Mouse (Mus musculus) 3T3-L1 (cell line): ENCODE measurements around the gene Ncoa4.
"Not testable (repeated sequence)": the region's sequence is repeated elsewhere in the genome, so short reads cannot be mapped to it uniquely, and the experiment has no call there.

Source experiments
- DNase-seq: peaks from one replicate; pipeline ENCODE4 v3.0.0-alpha.2; 2015; ENCODE audit warnings: low read depth, low spot score

Ncoa4 gene

GRCm38 (mm10) chr14:32160563-32160962, 898 bp downstream of the Ncoa4 start:
- DNase-seq: no peak

- DNase-seq: no peak
Measured at GRCm38 (mm10) chr14:32161090-32161885, 1.6 kb downstream of the Ncoa4 start.

DNA sequence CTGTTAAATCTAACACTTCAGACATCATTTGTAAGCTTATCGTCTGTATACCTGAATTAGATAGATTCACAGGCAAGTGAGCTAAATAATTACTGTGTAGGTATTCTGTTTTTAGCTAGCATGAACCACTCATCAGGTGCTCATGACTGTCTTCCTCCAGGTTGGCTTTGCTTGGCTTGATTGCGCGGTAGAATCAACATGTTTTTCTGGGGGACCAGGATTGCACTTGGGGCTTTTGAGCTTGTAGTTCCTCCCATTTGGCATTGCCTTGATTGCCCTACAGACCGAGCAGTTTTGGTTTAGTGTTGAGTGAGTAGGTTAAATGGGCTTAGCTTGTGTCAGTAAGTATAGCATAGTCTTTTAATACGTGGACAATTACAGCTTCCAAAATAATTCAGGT, 2.6 kb downstream of the Ncoa4 start:
- no peak for DNase-seq

GRCm38 (mm10) chr14:32163203-32163888, 3.7 kb downstream of the Ncoa4 start:
- DNase-seq: no peak

GRCm38 (mm10) chr14:32164173-32165051, 4.7 kb downstream of the Ncoa4 start:
- DNase-seq: no peak

DNA sequence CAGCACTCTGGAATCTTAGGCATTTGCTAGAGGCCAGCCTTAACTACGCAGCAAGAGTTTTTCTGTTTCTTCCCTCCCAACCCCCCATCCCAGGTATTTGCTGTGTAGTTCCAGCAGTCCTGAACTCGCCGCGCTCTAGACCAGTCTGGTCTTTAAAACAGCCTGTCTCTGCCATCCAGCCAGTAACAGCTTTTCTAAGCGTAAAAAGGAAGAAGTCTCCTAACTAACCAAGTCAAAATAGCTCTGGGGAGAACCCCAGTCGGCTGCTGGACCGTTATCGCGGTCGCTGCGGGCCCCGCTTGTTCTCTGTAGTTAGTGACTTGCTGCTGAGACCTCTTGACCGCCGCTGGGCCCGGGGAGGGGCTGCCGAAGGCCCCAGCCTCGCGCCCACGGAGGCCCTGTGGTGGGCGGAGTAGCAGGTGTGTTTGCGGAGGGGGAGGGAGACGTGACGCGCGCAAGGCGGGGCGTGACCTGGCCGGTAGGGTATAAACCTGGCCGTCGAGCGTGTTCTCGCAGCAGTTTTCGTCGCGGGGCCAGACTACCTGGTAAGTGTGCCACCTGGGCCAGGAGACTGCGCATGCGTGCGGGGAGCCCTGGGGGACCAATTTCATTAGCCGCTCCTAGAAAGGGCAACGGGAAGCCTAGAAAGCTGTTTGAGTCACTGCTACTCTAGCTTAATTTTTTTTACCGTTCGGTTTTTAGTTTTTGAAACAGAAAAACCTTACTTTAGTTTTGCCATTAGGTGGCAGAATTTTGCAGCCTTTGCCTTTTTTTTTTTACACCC, 5.8 kb downstream of the Ncoa4 start:
- DNase-seq: peak; percentile 71

DNA sequence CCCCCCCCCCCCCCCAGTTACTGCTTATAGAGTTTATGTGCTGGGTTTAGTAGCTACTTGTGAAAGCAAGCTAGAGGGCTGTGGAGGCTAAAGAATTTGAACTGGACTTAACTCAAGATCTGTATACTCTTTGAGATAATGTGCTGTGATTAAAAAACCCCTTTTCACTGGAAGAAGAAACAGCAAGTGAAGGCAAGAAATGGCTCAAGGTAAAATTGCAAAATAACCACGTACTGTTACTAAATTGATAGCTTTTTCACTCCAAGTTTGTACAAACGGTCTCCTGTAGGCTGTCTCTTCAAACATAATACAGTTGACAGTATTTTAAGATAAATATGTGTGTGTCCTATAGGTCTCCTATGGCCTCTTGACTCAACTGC, 6.4 kb downstream of the Ncoa4 start:
- DNase-seq: no peak

DNA sequence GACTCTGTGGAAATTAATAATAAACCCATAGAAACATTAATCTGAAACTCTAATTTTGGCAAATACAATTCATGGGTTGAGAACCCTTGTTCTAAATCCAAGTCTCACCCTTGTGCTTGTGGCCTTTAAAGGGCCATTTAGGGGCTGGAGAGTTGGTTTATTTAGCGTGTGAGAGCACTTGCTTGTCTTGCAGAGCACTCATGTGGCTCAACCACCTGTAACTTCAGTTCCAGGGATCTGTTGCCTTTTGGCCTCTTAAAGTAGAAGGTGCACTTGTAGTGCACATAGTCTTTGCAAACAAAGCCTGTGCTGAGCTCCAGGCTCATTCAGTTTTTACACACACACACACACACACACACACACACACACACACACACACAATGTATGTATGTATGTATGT, 7.2 kb downstream of the Ncoa4 start:
- no peak for DNase-seq

- DNase-seq: peak; percentile 59
Measured at GRCm38 (mm10) chr14:32167326-32167725, 7.7 kb downstream of the Ncoa4 start.

- no peak for DNase-seq
Measured at GRCm38 (mm10) chr14:32168653-32169231, 9.1 kb downstream of the Ncoa4 start.

GRCm38 (mm10) chr14:32170137-32170536, 10.5 kb downstream of the Ncoa4 start:
- DNase-seq: no peak

DNA sequence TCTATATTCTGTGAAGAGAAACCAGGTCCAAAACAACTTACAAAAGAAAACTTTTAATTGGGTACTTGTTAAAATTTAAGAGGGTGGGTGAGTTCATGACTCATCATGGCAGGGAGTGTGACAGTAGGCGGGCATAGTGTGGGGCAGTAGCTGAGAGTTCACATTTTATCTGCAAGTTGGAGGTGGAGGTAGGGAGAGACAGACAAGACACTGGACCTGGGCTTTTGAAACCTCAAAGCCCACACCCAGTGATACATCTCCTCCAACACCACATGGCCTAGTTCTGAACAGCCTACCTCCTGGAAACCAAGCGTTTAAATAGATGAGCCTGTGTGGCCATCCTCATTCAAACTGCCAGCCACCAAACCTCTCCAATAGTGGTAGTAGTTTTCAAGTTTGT, 15.6 kb downstream of the Ncoa4 start:
- DNase-seq: no peak

- DNase-seq: not testable (repeated sequence)
Measured at GRCm38 (mm10) chr14:32176590-32176989, 16.9 kb downstream of the Ncoa4 start.

DNA sequence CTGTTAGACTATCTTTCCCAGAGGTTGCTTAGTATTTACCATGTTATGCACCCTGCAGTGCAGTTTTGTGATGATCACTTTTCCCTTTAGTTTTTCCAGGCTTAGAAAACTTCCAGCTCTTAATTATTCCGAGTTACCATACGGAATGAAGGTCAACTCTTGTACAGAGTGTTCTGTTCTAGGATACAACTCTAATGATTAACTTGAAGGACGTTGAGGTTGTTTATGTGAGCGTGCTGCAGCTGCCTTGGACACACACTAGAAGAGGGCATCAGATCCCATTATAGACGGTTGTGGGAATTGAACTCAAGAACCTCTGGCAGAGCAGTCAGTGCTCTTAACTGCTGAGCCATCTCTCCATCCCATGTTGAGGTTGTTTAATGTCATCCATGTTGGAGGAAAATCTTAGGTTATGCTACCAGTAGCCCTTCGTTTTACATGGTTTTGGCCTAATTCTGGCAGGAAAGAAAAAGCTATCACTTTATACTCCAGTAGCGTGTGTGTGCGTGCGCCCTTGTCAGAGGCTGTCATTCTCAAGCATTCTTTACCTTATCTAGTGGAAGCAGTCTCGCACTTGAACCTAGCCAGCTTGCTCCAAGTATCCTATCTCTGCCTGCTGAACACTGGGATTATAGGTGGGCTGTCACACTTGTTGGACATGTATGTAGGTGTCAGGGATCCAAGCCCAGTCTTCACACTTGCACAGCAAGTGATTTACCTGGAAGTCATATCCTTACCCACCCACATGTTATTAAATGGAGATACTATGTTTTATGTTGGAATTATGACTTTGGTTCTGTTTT, 19.9 kb downstream of the Ncoa4 start:
- no peak for DNase-seq

DNA sequence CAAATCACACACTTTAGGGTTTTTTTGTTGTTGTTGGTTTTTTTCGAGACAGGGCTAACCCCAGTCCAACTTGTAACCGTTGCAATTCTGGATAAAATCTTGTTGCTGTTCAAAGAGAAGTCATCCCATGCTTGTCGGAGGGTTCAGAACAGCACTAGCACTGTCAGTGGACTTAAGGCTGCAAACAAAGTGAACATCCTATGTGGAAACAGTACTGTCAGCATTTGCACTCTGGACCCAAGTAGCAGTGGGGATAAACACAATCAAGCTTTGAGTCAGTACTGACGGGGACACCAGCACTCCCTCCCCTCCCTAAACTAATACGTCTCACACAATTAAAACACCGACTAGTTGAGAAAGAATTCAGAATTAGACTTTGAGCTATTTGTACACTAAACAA, 21.2 kb downstream of the Ncoa4 start:
- no peak for DNase-seq

DNA sequence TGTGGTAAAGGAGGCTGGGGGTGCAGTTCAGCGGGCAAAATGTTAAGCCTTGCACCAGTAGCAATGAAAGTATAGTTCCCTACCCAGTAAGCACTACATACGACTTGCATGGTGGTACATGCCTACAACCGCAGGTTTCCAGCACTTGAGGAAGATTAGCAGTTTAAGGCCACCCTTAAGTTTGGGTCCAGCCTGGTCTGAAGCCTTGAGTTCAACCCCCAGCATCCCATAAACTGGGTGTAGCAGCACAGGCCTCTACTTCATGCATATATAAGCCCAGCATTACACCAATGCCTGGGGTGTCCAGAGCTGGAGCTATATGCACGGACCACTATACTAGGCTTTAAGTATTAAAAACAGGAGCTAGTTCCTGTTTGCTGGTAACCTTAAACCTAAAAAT, 24.2 kb downstream of the Ncoa4 start:
- DNase-seq: no peak

- DNase-seq: no peak
Measured at GRCm38 (mm10) chr14:32190627-32191391, 31.1 kb downstream of the Ncoa4 start.

DNA sequence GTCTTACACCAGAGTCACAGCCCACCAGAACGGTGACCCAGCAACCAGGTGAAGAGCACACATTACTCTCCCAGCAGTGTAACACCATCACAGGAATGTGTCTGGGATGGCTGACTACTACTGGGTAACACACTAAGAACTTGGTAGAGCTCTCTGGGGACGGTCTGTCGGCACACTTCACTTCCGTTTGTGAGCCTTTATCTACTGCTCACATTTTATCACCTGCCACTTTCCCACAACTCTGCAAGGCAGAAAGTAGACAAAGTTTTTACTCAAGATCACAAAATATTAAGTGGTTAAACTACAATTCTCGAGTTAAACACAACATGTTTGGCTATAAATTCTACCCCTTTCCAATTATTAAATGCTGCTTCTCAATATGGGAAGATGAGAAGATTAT, 32.3 kb downstream of the Ncoa4 start:
- no peak for DNase-seq

GRCm38 (mm10) chr14:32192437-32192836, 32.8 kb downstream of the Ncoa4 start:
- peak; percentile 79 for DNase-seq
